Mouse (Mus musculus) intestine, postnatal 0 days (tissue): ENCODE measurements around the gene Gm28778. TPM values are rescaled to one million over a fixed set of nuclear protein-coding genes. Genes with fewer than 3 reads are reported as not detected.
"Not testable (repeated sequence)": the region's sequence is repeated elsewhere in the genome, so short reads cannot be mapped to it uniquely, and the experiment has no call there.

Experiments used
- ATAC-seq: fragments of 200-750 bp; cut with Nextera tagmentation; 2 replicates; pipeline ENCODE4 v1.8.0; 2017; ENCODE audit warnings: mild to moderate bottlenecking, moderate TSS enrichment, moderate library complexity
- H3K27ac ChIP-seq: fragments of 300-500 bp; sonication (generic); 2 replicates; pipeline ENCODE4 v1.5.1; 2014; ENCODE audit warnings: mild to moderate bottlenecking, low read depth, low read length, moderate library complexity
- H3K27me3 ChIP-seq: fragments of 300-500 bp; sonication (generic); replicated peaks from 2 replicates; pipeline ENCODE4 v1.6.1; 2014; ENCODE audit warnings: low read length, mixed read lengths; ENCODE audit not compliant: control insufficient read depth, insufficient read depth
- H3K36me3 ChIP-seq: fragments of 300-500 bp; sonication (generic); 2 replicates; pipeline ENCODE4 v1.6.1; 2014; ENCODE audit warnings: mild to moderate bottlenecking, moderate library complexity; ENCODE audit not compliant: control insufficient read depth, insufficient read depth
- H3K4me1 ChIP-seq: fragments of 300-500 bp; sonication (generic); replicated peaks from 2 replicates; pipeline ENCODE4 v1.6.1; 2014; ENCODE audit warnings: antibody characterized with exemption, low read length, mixed read lengths; ENCODE audit not compliant: control insufficient read depth, insufficient read depth
- H3K4me2 ChIP-seq: fragments of 300-500 bp; sonication (generic); replicated peaks from 2 replicates; pipeline ENCODE4 v1.6.1; 2014; ENCODE audit warnings: low read depth, mild to moderate bottlenecking, moderate library complexity
- H3K4me3 ChIP-seq: fragments of 300-500 bp; sonication (generic); 2 replicates; pipeline ENCODE4 v1.5.1; 2014; ENCODE audit warnings: low read depth, low read length
- H3K9ac ChIP-seq: fragments of 300-500 bp; sonication (generic); 2 replicates; pipeline ENCODE4 v1.6.1; 2014; ENCODE audit warnings: mild to moderate bottlenecking, low read depth, low read length
- H3K9me3 ChIP-seq: fragments of 300-500 bp; sonication (generic); 2 replicates; pipeline ENCODE4 v1.6.1; 2016; ENCODE audit warnings: mixed run types; ENCODE audit not compliant: control insufficient read depth
- CTCF ChIP-seq: sonication (generic); IDR thresholded peaks from 2 replicates; pipeline ENCODE4 v1.5.1; 2016; ENCODE audit warnings: low read depth, mild to moderate bottlenecking, control low read depth, antibody characterized with exemption, moderate library complexity
- WGBS: fragments of 180-500 bp; shearing (Covaris S2); extraction: QIAGEN DNeasy Blood & Tissue Kit; methylation state at CpG from one replicate; pipeline ENCODE4 v1.1.7; 2014; 5-methylcytosine and 5-hydroxymethylcytosine counted together
- polyA plus RNA-seq: library from polyadenylated mRNA; unstranded; fragments of >200 nt; fragmentation: Nextera tagmentation; extraction: Ambion mirVana; gene quantifications from 2 replicates; pipeline ENCODE4 v1.2.1, GENCODE M21; 2015

The Gm28778 gene
- polyA plus RNA-seq, 1 experiment from 2014 or later: not detected

DNA sequence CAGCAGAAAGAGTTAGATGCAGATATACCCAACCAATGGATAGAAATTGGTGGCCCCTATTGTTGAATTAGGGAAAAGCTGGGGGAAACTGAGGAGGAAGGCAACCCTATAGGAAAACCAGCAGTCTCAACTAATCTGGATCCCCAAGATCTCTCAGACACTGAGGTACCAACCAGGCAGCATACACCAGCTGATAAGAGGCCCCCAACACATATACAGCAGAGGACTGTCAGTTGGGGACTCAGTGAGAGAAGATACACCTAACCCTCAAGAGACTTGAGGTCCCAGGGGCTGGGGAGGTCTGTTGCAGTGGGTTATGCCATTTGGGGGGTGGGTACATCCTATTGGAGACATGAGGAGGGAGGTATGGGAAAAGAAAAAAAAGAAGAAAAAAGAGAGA, 38.6 kb downstream of the Gm28778 start:
- no peak for ATAC-seq

DNA sequence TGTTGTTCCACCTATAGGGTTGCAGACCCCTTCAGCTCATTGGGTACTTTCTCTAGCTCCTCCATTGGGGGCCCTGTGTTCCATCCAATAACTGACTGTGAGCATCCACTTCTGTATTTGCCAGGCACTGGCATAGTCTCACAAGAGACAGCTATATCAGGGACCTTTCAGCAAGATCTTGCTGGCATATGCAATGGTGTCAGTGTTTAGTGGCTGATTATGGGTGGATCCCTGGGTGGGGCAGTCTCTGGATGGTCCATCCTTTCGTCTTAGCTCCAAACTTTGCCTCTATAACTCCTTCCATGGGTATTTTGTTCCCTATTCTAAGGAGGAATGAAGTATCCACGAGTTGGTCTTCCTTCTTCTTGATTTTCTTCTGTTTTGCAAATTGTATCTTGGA, 40.5 kb downstream of the Gm28778 start:
- H3K4me1 ChIP-seq, H3K4me3 ChIP-seq, H3K9me3 ChIP-seq, H3K27ac ChIP-seq, H3K27me3 ChIP-seq, H3K9ac ChIP-seq, H3K4me2 ChIP-seq, ATAC-seq: not testable (repeated sequence)
- WGBS: 72% methylated on average over 2 of the region's 2 CpGs
- H3K36me3 ChIP-seq: peaks cover 10% of the 10 kb centered on the region; the same call in 1 of the 2 replicates

More for the DNA sequence above, 38.6 kb downstream of the Gm28778 start:
- Histone ChIP-seq H3K4me2 (no peak overlapping the region), H3K27ac (no peak overlapping the region), H3K36me3 (no peaks in the 10 kb centered on the region), H3K9ac (no peak overlapping the region), H3K4me1 (no peaks in the 10 kb centered on the region), H3K9me3 (no peaks in the 10 kb centered on the region), H3K4me3 (no peak overlapping the region), H3K27me3 (no peaks in the 10 kb centered on the region)
- no peak for TF ChIP-seq CTCF

DNA sequence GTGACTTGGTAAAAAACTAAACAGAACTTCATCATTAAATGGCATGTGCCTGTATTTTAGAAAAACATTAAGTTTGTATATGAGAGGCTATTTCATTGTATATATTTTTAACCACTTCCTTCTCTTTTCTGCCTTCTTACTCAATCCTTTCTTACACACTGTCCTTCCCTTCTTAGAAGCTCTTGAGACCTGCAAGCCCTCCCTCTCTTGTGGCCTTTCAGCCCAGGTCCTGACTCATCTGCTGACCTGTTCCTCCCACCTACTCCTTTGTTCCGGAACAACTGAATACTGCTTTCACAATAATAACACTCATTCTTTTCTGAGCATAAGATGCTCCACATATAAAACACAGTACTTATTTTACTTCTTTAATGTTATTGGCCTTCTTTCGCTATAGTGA, 44.2 kb downstream of the Gm28778 start:
- Histone ChIP-seq H3K9ac (no peak overlapping the region), H3K27me3 (no peaks in the 10 kb centered on the region), H3K36me3 (peaks cover 22% of the 10 kb centered on the region), H3K9me3 (no peaks in the 10 kb centered on the region), H3K4me1 (no peaks in the 10 kb centered on the region), H3K27ac (no peak overlapping the region), H3K4me2 (no peak overlapping the region), H3K4me3 (no peak overlapping the region)
- WGBS: 93% methylated on average over 2 of the region's 2 CpGs
- ATAC-seq: no peak
- no peak for TF ChIP-seq CTCF

DNA sequence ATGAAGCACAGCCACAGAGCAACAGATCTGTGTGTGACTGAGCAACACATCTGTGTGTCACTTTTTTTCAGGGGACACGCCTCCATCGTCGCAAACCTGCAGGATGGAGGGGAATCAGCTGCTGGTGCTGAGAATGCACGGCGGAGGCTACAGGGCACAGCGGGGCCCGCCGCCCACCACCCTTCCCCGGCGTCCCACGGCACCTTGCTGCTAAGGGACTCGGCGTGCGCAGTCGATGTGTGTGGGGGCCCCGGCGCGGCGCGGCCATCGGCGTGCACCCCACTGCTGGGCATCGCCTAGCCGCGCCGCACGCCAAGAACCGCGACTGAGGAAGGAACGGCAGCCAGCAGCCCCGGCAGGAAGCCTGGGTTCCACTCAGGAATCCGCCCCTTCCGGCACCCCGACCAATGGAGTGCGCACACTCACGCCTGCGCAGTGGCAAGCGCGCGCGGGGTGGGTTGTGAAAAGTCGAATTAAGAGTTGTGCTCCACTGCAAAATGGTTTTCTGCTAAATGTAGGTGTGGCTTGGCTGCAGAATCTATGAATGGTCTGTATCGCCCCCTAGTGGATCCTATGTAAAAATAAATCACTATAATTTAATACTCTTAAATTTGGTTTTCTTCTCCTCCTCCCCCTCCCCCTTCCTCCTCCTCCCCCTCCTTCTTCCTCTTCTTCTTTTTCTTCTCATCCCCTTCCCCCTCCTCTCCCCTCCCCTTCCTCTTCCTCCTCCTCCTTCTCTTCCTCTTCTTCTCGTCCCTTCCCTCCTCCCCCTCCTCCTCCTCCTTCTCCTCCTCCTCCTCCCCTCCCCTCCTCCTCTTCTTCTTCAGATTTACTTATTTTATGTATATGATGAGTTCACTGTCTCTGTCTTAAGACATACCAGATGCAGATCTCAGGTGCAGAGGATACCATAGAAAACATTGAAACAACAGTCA, 55.7 kb downstream of the Gm28778 start, which contains the start of the genes Asdurf, Gm28551 and Asnsd1:
Gene Asdurf (minus strand): TSS at position 293 of the 935 bp plus-strand sequence.
Gene Gm28551 (minus strand): TSS at position 341 of the 935 bp plus-strand sequence.
Gene Asnsd1 (minus strand): TSS at position 426 of the 935 bp plus-strand sequence.
- no peaks in the 10 kb centered on the region for H3K4me1 ChIP-seq
- TF ChIP-seq CTCF: peak; percentile 77
- no peaks in the 10 kb centered on the region for H3K9me3 ChIP-seq
- peak within 1 kb of the TSS; percentile 80 for H3K27ac ChIP-seq
- no peaks in the 10 kb centered on the region for H3K27me3 ChIP-seq
- peak within 1 kb of the TSS; percentile 71 for H3K4me2 ChIP-seq
- H3K36me3 ChIP-seq: peaks cover 16% of the 10 kb centered on the region
- H3K4me3 ChIP-seq: peak within 1 kb of the TSS; percentile 87
- peak; percentile 100 for ATAC-seq
- H3K9ac ChIP-seq: peak within 1 kb of the TSS; percentile 77
- under 1% methylated on average over 44 of the region's 44 CpGs for WGBS

DNA sequence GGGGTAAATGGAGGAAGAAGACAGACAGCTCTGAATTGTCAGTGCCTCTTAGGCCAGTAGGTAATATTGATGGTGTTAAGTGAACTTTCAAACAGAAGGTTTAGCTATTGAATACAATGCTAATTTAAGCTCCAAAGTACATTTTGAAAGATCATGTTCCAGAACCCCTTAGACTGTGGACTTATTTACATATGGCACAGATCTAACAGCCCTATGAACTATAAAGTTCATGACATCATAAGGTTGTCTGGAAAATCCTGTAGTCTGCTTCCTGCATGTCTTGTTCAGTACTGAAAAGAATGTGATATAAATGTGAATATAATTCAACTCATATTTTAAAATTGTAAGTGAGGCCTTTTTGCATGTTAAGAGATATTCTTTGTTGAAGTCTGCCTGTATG, 62.1 kb downstream of the Gm28778 start:
- H3K9me3 ChIP-seq: no peaks in the 10 kb centered on the region
- no peaks in the 10 kb centered on the region for H3K27me3 ChIP-seq
- no peak overlapping the region for H3K4me2 ChIP-seq
- no peaks in the 10 kb centered on the region for H3K36me3 ChIP-seq
- ATAC-seq: peak; percentile 96
- no peak overlapping the region for H3K9ac ChIP-seq
- H3K4me1 ChIP-seq: no peaks in the 10 kb centered on the region
- no peak overlapping the region for H3K4me3 ChIP-seq
- no peak overlapping the region for H3K27ac ChIP-seq
- TF ChIP-seq CTCF: no peak

Other genes starting within 250 kb of the Gm28778 start
- gene Mstn, start 235.5 kb upstream of the Gm28778 start, polyA plus RNA-seq: 0.07 and 0.17 TPM in 2 replicates
- not detected in 2 replicates for gene 1700019A02Rik, start 109.5 kb upstream of the Gm28778 start, polyA plus RNA-seq
- gene Pms1, start 93 bp upstream of the Gm28778 start, polyA plus RNA-seq: 5.4 and 6.8 TPM in 2 replicates
- gene Ormdl1, start within 50 bp of the Gm28778 start, polyA plus RNA-seq: 60.5 and 65.8 TPM in 2 replicates
- 21.0 and 21.1 TPM in 2 replicates for gene Osgepl1, start 16.5 kb downstream of the Gm28778 start, polyA plus RNA-seq
- gene Asdurf, start 55.5 kb downstream of the Gm28778 start, polyA plus RNA-seq: 10.7 and 12.5 TPM in 2 replicates
- gene Gm28551, start 55.6 kb downstream of the Gm28778 start, polyA plus RNA-seq: 0.23 and 0.35 TPM in 2 replicates
- 44.1 and 45.5 TPM in 2 replicates for gene Asnsd1, start 55.6 kb downstream of the Gm28778 start, polyA plus RNA-seq